Mouse (Mus musculus): ENCODE data around the gene Rptn. TPM values are rescaled to one million over a fixed set of nuclear protein-coding genes. Genes with fewer than 3 reads are reported as not detected.

Gene Rptn
- polyA plus RNA-seq (2015; fragmentation: Nextera tagmentation; extraction: Ambion mirVana) = 0.17 TPM in 1 of 2 replicates, not detected in the other

GRCm38 (mm10) chr3:93393366-93393765 is at the start of gene Rptn:
Rptn (plus strand) TSS chr3:93393699.

GRCm38 (mm10) chr3:93442030-93442429 is 48.5 kb downstream of the Rptn start, which contains the start of gene Tchh:
Tchh (plus strand) TSS chr3:93442330.

Small RNA genes within 50 kb of the gene (microRNA-seq; reads per million reads assigned to microRNA genes)
- gene Gm22752 (0 reads per million in 2 experiments), gene Gm44353 (0 reads per million in 2 experiments)

Other genes with a start within 250 kb of the Rptn start
- gene Crnn, start 248.9 kb upstream of the Rptn start, polyA plus RNA-seq (2015; fragmentation: Nextera tagmentation; extraction: Ambion mirVana) = not detected in 2 replicates
- 1.0 TPM in 1 of 2 replicates, not detected in the other for gene Flg2, start 196.4 kb upstream of the Rptn start, polyA plus RNA-seq (2015; fragmentation: Nextera tagmentation; extraction: Ambion mirVana)
- 98.4 TPM in 1 of 2 replicates, not detected in the other for gene Flg, start 120.2 kb upstream of the Rptn start, polyA plus RNA-seq (2015; fragmentation: Nextera tagmentation; extraction: Ambion mirVana)
- 2.4 TPM in 1 of 2 replicates, not detected in the other for gene Hrnr, start 74.0 kb upstream of the Rptn start, polyA plus RNA-seq (2015; fragmentation: Nextera tagmentation; extraction: Ambion mirVana)
- gene Tchh, start 48.6 kb downstream of the Rptn start, polyA plus RNA-seq (2015; fragmentation: Nextera tagmentation; extraction: Ambion mirVana) = 0.41 and 0.46 TPM in 2 replicates
- not detected in 2 replicates for gene Tchhl1, start 75.1 kb downstream of the Rptn start, polyA plus RNA-seq (2015; fragmentation: Nextera tagmentation; extraction: Ambion mirVana)
- 613 and 861 TPM in 2 replicates for gene S100a11, start 126.8 kb downstream of the Rptn start, polyA plus RNA-seq (2015; fragmentation: Nextera tagmentation; extraction: Ambion mirVana)
- gene S100a10, start 161.4 kb downstream of the Rptn start, polyA plus RNA-seq (2015; fragmentation: Nextera tagmentation; extraction: Ambion mirVana) = 344 and 510 TPM in 2 replicates

All from skeletal muscle tissue, postnatal 0 days (tissue).